Mouse (Mus musculus) liver, postnatal 0 days (tissue): ENCODE results near the gene Commd1.

Experiments
- CTCF ChIP-seq: sonication (generic); IDR thresholded peaks from 2 replicates; pipeline ENCODE4 v1.5.1; 2016; ENCODE audit warnings: antibody characterized with exemption, low read depth
- EP300 ChIP-seq: IDR thresholded peaks from 2 replicates; pipeline ENCODE4 v1.6.1; 2016; ENCODE audit warnings: antibody characterized with exemption, low read depth, mild to moderate bottlenecking

GRCm38 (mm10) chr11:22897127-22897526 lies 85.1 kb downstream of the Commd1 start:
- no peak for TF ChIP-seq EP300
- no peak for TF ChIP-seq CTCF
